Mouse (Mus musculus) CH12.LX (cell line): ENCODE results near the gene Aup1. TPM values are rescaled to one million over a fixed set of nuclear protein-coding genes. Genes with fewer than 3 reads are reported as not detected.

Experiments used
- DNase-seq: peaks from one replicate; pipeline ENCODE4 v3.0.0-alpha.2; 2013; ENCODE audit errors: extremely low read depth
- H3K27ac ChIP-seq: 2 replicates; pipeline ENCODE4 v1.5.1; 2012; ENCODE audit warnings: low read depth, mild to moderate bottlenecking, control low read depth, moderate library complexity; ENCODE audit not compliant: insufficient read depth
- H3K27me3 ChIP-seq: replicated peaks from 2 replicates; pipeline ENCODE3; 2012; ENCODE audit warnings: inconsistent platforms
- H3K36me3 ChIP-seq, 2 experiments: replicated peaks in 1 of 2; 2 replicates each; pipeline versions ENCODE3 to v1.6.1; 2012; ENCODE audit warnings: inconsistent platforms in 1 of 2, low read length in 1 of 2, mild to moderate bottlenecking in 1 of 2, mixed read lengths in 1 of 2, moderate library complexity in 1 of 2; ENCODE audit not compliant: control insufficient read depth in 1 of 2, insufficient read depth in 1 of 2
- H3K4me1 ChIP-seq, 2 experiments: 2 replicates each; pipeline ENCODE4 v1.6.1; 2012; ENCODE audit warnings: inconsistent platforms in 1 of 2, moderate library complexity in 1 of 2; ENCODE audit not compliant: insufficient read depth in 2 of 2, control insufficient read depth in 1 of 2
- H3K4me2 ChIP-seq: 2 replicates; pipeline ENCODE4 v1.6.1; 2012; ENCODE audit warnings: low read depth, mild to moderate bottlenecking, control low read depth; ENCODE audit not compliant: poor library complexity, insufficient read depth, severe bottlenecking
- H3K4me3 ChIP-seq, 3 experiments: fragments of 150-350 bp in 1 of 3; sonication (generic) in 1 of 3; replicated peaks in 1 of 3; 2 replicates each; pipeline versions ENCODE3 to v1.5.1; 2011 to 2012; ENCODE audit warnings: low read depth in 2 of 3, low read length in 2 of 3, mild to moderate bottlenecking in 2 of 3, moderate library complexity in 2 of 3, control low read depth in 1 of 3, improper control_type of control experiment in 1 of 3, inconsistent platforms in 1 of 3, mixed read lengths in 1 of 3; ENCODE audit not compliant: poor library complexity in 1 of 3
- H3K79me2 ChIP-seq: replicated peaks from 2 replicates; pipeline ENCODE4 v1.6.1; 2012; ENCODE audit warnings: mild to moderate bottlenecking, moderate library complexity; ENCODE audit not compliant: control insufficient read depth, poor library complexity, insufficient read depth, severe bottlenecking; ENCODE audit errors: extremely low read depth
- H3K9ac ChIP-seq: 2 replicates; pipeline ENCODE4 v1.6.1; 2012; ENCODE audit warnings: low read depth, mild to moderate bottlenecking, control low read depth, moderate library complexity; ENCODE audit not compliant: insufficient read depth
- H3K9me3 ChIP-seq: replicated peaks from 2 replicates; pipeline ENCODE3; 2012; ENCODE audit warnings: low read length, inconsistent platforms, mixed read lengths
- BHLHE40 ChIP-seq: IDR thresholded peaks from 2 replicates; pipeline ENCODE4 v1.6.1; 2011; ENCODE audit warnings: mild to moderate bottlenecking, low read depth, low read length, improper control_type of control experiment
- CHD1 ChIP-seq: IDR thresholded peaks from 2 replicates; pipeline ENCODE4 v1.6.1; 2012; ENCODE audit warnings: low read depth, low read length, improper control_type of control experiment, inconsistent platforms
- CHD2 ChIP-seq: IDR thresholded peaks from 2 replicates; pipeline ENCODE4 v1.6.1; 2011; ENCODE audit warnings: low read length, improper control_type of control experiment
- CTCF ChIP-seq, 2 experiments: IDR thresholded peaks in 1 of 2; conservative IDR thresholded peaks in 1 of 2; 2 replicates each; pipeline ENCODE4 v1.5.1; 2011 to 2012; ENCODE audit warnings: low read depth in 2 of 2, low read length in 2 of 2, improper control_type of control experiment in 1 of 2, inconsistent platforms in 1 of 2, mild to moderate bottlenecking in 1 of 2, moderate library complexity in 1 of 2
- ELF1 ChIP-seq: IDR thresholded peaks from 2 replicates; pipeline ENCODE4 v1.6.1; 2014; ENCODE audit warnings: low read depth, mild to moderate bottlenecking, inconsistent platforms, low read length, improper control_type of control experiment
- ETS1 ChIP-seq: conservative IDR thresholded peaks from 2 replicates; pipeline ENCODE4 v1.6.1; 2012; ENCODE audit warnings: low read depth, mild to moderate bottlenecking, inconsistent platforms, low read length, improper control_type of control experiment, moderate library complexity
- GABPA ChIP-seq: IDR thresholded peaks from 2 replicates; pipeline ENCODE4 v1.6.1; 2012; ENCODE audit warnings: low read depth, low read length, improper control_type of control experiment, inconsistent platforms; ENCODE audit not compliant: insufficient replicate concordance
- IRF4 ChIP-seq: IDR thresholded peaks from 2 replicates; pipeline ENCODE4 v1.6.1; 2014; ENCODE audit warnings: low read depth, mild to moderate bottlenecking, inconsistent platforms, low read length, improper control_type of control experiment
- JUND ChIP-seq: conservative IDR thresholded peaks from 2 replicates; pipeline ENCODE4 v1.6.1; 2011; ENCODE audit warnings: low read depth, low read length, improper control_type of control experiment
- KAT2A ChIP-seq: IDR thresholded peaks from 2 replicates; pipeline ENCODE4 v1.6.1; 2012; ENCODE audit warnings: low read length, improper control_type of control experiment, inconsistent platforms; ENCODE audit not compliant: insufficient replicate concordance
- MAFK ChIP-seq: IDR thresholded peaks from 2 replicates; pipeline ENCODE4 v1.6.1; 2011; ENCODE audit warnings: low read length, improper control_type of control experiment; ENCODE audit not compliant: insufficient replicate concordance
- MAX ChIP-seq: IDR thresholded peaks from 2 replicates; pipeline ENCODE4 v1.6.1; 2011; ENCODE audit warnings: low read length, improper control_type of control experiment
- MEF2A ChIP-seq: IDR thresholded peaks from 2 replicates; pipeline ENCODE4 v1.6.1; 2014; ENCODE audit warnings: low read depth, mild to moderate bottlenecking, inconsistent platforms, low read length, improper control_type of control experiment, borderline replicate concordance
- MXI1 ChIP-seq: IDR thresholded peaks from 2 replicates; pipeline ENCODE4 v1.6.1; 2011; ENCODE audit warnings: mild to moderate bottlenecking, low read depth, low read length, improper control_type of control experiment
- MYC ChIP-seq: IDR thresholded peaks from 2 replicates; pipeline ENCODE4 v1.6.1; 2011; ENCODE audit warnings: low read depth, mild to moderate bottlenecking, improper control_type of control experiment, low read length
- NELFE ChIP-seq: IDR thresholded peaks from 2 replicates; pipeline ENCODE4 v1.6.1; 2011; ENCODE audit warnings: low read depth, low read length, improper control_type of control experiment
- NRF1 ChIP-seq: IDR thresholded peaks from 2 replicates; pipeline ENCODE4 v1.6.1; 2014; ENCODE audit warnings: low read depth, mild to moderate bottlenecking, inconsistent platforms, low read length, improper control_type of control experiment, moderate library complexity
- PAX5 ChIP-seq: IDR thresholded peaks from 2 replicates; pipeline ENCODE4 v1.6.1; 2012; ENCODE audit warnings: low read length, inconsistent platforms, mixed read lengths
- POLR2A ChIP-seq: IDR thresholded peaks from 2 replicates; pipeline ENCODE4 v1.6.1; 2011; ENCODE audit warnings: low read depth, mild to moderate bottlenecking, improper control_type of control experiment, low read length
- POLR2AphosphoS2 ChIP-seq: IDR thresholded peaks from 2 replicates; pipeline ENCODE4 v1.6.1; 2011; ENCODE audit warnings: low read depth, low read length, improper control_type of control experiment
- RAD21 ChIP-seq: IDR thresholded peaks from 2 replicates; pipeline ENCODE4 v1.6.1; 2011; ENCODE audit warnings: low read depth, mild to moderate bottlenecking, low read length, improper control_type of control experiment, moderate library complexity
- RCOR1 ChIP-seq: conservative IDR thresholded peaks from 2 replicates; pipeline ENCODE4 v1.6.1; 2012; ENCODE audit warnings: low read depth, mild to moderate bottlenecking, inconsistent platforms, low read length, improper control_type of control experiment
- SMC3 ChIP-seq: IDR thresholded peaks from 2 replicates; pipeline ENCODE4 v1.6.1; 2011; ENCODE audit warnings: low read depth, low read length, improper control_type of control experiment
- TBP ChIP-seq: conservative IDR thresholded peaks from 2 replicates; pipeline ENCODE4 v1.6.1; 2011; ENCODE audit warnings: low read depth, low read length, improper control_type of control experiment
- TCF12 ChIP-seq: IDR thresholded peaks from 2 replicates; pipeline ENCODE4 v1.6.1; 2014; ENCODE audit warnings: low read depth, mild to moderate bottlenecking, inconsistent platforms, low read length, improper control_type of control experiment
- USF2 ChIP-seq: conservative IDR thresholded peaks from 2 replicates; pipeline ENCODE4 v1.6.1; 2011; ENCODE audit warnings: low read depth, low read length, improper control_type of control experiment
- ZC3H11A ChIP-seq: IDR thresholded peaks from 2 replicates; pipeline ENCODE4 v1.6.1; 2012; ENCODE audit warnings: low read depth, mild to moderate bottlenecking, inconsistent platforms, low read length, improper control_type of control experiment
- ZKSCAN1 ChIP-seq: IDR thresholded peaks from 2 replicates; pipeline ENCODE4 v1.6.1; 2012; ENCODE audit warnings: low read depth, inconsistent platforms, low read length, improper control_type of control experiment, borderline replicate concordance
- ZMIZ1 ChIP-seq: IDR thresholded peaks from 2 replicates; pipeline ENCODE4 v1.6.1; 2012; ENCODE audit warnings: low read depth, mild to moderate bottlenecking, inconsistent platforms, low read length, improper control_type of control experiment
- ZNF384 ChIP-seq: IDR thresholded peaks from 2 replicates; pipeline ENCODE4 v1.6.1; 2012; ENCODE audit warnings: low read depth, low read length, improper control_type of control experiment, inconsistent platforms
- dilution Hi-C: fragments of 300-500 bp; cut with MboI; formaldehyde crosslinking; loops from 2 replicates; pipeline ENCODE4 v1.14.3; 2020; ENCODE audit warnings: low sequenced_read_pairs; ENCODE audit not compliant: extremely low pct_unique_long_range_greater_than_20kb, extremely low pct_ligation_motif_present
- in situ Hi-C: fragments of 300-500 bp; cut with MboI; formaldehyde crosslinking; loops from 3 replicates; pipeline ENCODE4 v1.14.3; 2019; ENCODE audit warnings: low sequenced_read_pairs, low pct_ligation_motif_present, low pct_unique_long_range_greater_than_20kb, mixed read lengths
- polyA plus RNA-seq: library from polyadenylated mRNA; unstranded; fragments of >175 nt; gene quantifications from 2 replicates; pipeline ENCODE4 v1.2.1, GENCODE M21; 2012; ENCODE audit warnings: low read depth; ENCODE audit not compliant: insufficient read length
- total RNA-seq, 2 experiments: library from RNA; depleted of rRNA; stranded (reverse); fragments of 300-350 nt in 1 of 2; fragments of >200 nt in 1 of 2; gene quantifications; 2 replicates each; pipeline ENCODE4 v1.2.3; 2012 to 2014

The Aup1 gene
- total and polyA plus RNA-seq, 3 experiments = 119 to 324 (median 240) TPM

- no peak for DNase-seq
- Histone ChIP-seq H3K36me3 (no peaks in the 10 kb centered on the region), H3K27ac (no peak overlapping the region), H3K9ac (no peak overlapping the region), H3K4me2 (no peak overlapping the region), H3K4me1 (peaks cover 3 to 6% of the 10 kb centered on the region in 2 experiments; a peak in 3 of 4 replicates), H3K9me3 (peaks cover 6% of the 10 kb centered on the region), H3K27me3 (peaks cover 13% of the 10 kb centered on the region), H3K4me3 (no peak overlapping the region), H3K79me2 (no peaks in the 10 kb centered on the region)
- in situ Hi-C loops (no loop called here), dilution Hi-C loops (no loop called here)
- TF ChIP-seq RCOR1 = no peak
- TF ChIP-seq ZNF384 = no peak
- no peak for TF ChIP-seq CTCF (conservative IDR thresholded peaks at IDR 0.05 in 1 of 2, IDR thresholded peaks at IDR 0.05 in 1 of 2; ENCODE audit: low read depth in 2 of 2, low read length in 2 of 2)
- TF ChIP-seq MYC = no peak
- TF ChIP-seq ZMIZ1 = no peak
- TF ChIP-seq NELFE = no peak
- TF ChIP-seq MAFK = no peak
- TF ChIP-seq CHD1 = no peak
- no peak for TF ChIP-seq ZC3H11A
- TF ChIP-seq TCF12 = no peak
- no peak for TF ChIP-seq CHD2
- no peak for TF ChIP-seq USF2
- TF ChIP-seq NRF1 = no peak
- no peak for TF ChIP-seq MEF2A
- no peak for TF ChIP-seq IRF4
- TF ChIP-seq MAX = no peak
- no peak for TF ChIP-seq GABPA
- no peak for TF ChIP-seq KAT2A
- no peak for TF ChIP-seq ZKSCAN1
- TF ChIP-seq POLR2AphosphoS2 = no peak
These were observed 41.6 kb downstream of the Aup1 start for GRCm38 (mm10) chr6:83095968-83096367.

GRCm38 (mm10) chr6:83098411-83098810 is 44.1 kb downstream of the Aup1 start:
- no peak overlapping the region for H3K4me3 ChIP-seq
- H3K27me3 ChIP-seq = peaks cover 10% of the 10 kb centered on the region
- dilution Hi-C loops = no loop called here
- no peaks in the 10 kb centered on the region for H3K79me2 ChIP-seq
- DNase-seq = no peak
- H3K4me1 ChIP-seq = peaks cover 8 to 22% of the 10 kb centered on the region in 2 experiments
- H3K27ac ChIP-seq = no peak overlapping the region
- H3K4me2 ChIP-seq = no peak overlapping the region
- H3K9ac ChIP-seq = no peak overlapping the region
- TF ChIP-seq RAD21 = no peak
- TF ChIP-seq CHD1 = no peak
- no peak for TF ChIP-seq ELF1
- TF ChIP-seq TCF12 = no peak
- no peak for TF ChIP-seq POLR2A
- no peak for TF ChIP-seq ZKSCAN1
- no peak for TF ChIP-seq NRF1
- TF ChIP-seq ZMIZ1 = no peak
- TF ChIP-seq TBP = no peak
- TF ChIP-seq SMC3 = no peak
- no peak for TF ChIP-seq JUND
- TF ChIP-seq ETS1 = no peak
- TF ChIP-seq MAFK = no peak
- TF ChIP-seq MYC = no peak
- no peak for TF ChIP-seq BHLHE40
- TF ChIP-seq PAX5 = no peak
- no peak for TF ChIP-seq GABPA
- no peak for TF ChIP-seq MXI1
- peaks cover 6% of the 10 kb centered on the region for H3K9me3 ChIP-seq
- in situ Hi-C loops = no loop called here
- H3K36me3 ChIP-seq = peaks cover 0 to 6% of the 10 kb centered on the region in 2 experiments
